Mouse (Mus musculus) thymus, adult 2 months (tissue): ENCODE measurements around the gene Ctnna3.

Experiments used
- CTCF ChIP-seq: fragments of 200-500 bp; IDR thresholded peaks from 2 replicates; pipeline ENCODE4 v1.5.1; 2012; ENCODE audit warnings: mild to moderate bottlenecking, control low read depth, low read length, moderate library complexity, borderline replicate concordance; ENCODE audit not compliant: control insufficient read depth, poor library complexity, insufficient read depth; ENCODE audit errors: extremely low read depth
- POLR2A ChIP-seq: fragments of 200-500 bp; IDR thresholded peaks from 2 replicates; pipeline ENCODE4 v1.6.1; 2012; ENCODE audit warnings: mild to moderate bottlenecking, low read length, control low read depth, moderate library complexity; ENCODE audit not compliant: control insufficient read depth, poor library complexity, insufficient read depth; ENCODE audit errors: extremely low read depth

- TF ChIP-seq CTCF (no peak), POLR2A (no peak)
Measured at GRCm38 (mm10) chr10:63472473-63472872, 42.6 kb downstream of the Ctnna3 start.
